Mouse (Mus musculus) urinary bladder, postnatal 4 days (tissue): ENCODE measurements at regions not wholly inside any gene's neighbourhood (a gene's known extent, or its start where the extent isn't known, plus 50 kb on each side); places are given as distances from the start of the nearest gene placed in this dataset.
A peak's percentile ranks its signal among the peaks of the same experiment; 100 is the strongest.

Experiments used
- DNase-seq, 2 experiments: peaks; one replicate each; pipeline ENCODE4 v3.0.0; 2021 to 2022; ENCODE audit warnings: low spot score in 2 of 2

DNA sequence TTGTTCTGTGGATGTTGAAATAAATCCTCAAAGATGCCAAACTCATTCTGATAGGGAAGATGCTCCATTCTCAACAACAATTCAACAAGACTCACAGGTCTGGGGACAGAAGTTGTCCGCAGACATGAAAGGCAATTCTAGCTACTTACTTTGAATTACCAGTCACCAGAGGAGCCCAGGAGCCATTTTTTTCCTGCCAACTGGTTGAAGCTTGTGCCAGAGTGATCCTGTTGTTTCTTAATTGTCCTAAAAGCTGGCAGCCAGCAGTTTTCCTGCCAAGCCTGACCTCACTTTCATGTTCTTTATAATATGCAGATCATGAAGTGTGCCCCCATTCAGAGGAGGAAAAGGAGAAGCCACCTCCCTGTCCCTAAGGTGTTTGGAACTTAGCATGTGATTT lies 110.0 kb upstream of the Ankrd1 start:
- no peak for DNase-seq

DNA sequence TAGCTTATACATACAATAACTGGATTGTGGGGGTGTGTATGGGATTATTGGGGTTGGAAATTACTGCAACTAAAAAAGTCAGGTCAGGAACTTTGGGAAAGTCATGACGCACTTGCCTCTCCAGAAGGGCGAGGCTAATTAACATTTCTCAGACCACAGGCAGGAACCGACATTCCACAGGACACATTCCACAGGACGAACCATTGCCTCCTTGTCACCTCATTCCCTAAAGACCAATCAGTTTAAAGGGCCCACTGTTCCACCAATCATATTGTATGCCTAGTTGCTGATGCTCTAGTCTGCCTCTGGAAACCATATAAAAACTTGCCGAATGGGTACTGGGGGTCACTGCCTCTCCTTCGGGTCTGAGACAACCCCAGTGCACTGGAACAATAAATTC lies 113.0 kb upstream of the Pcgf5 start:
- DNase-seq: no peak

DNA sequence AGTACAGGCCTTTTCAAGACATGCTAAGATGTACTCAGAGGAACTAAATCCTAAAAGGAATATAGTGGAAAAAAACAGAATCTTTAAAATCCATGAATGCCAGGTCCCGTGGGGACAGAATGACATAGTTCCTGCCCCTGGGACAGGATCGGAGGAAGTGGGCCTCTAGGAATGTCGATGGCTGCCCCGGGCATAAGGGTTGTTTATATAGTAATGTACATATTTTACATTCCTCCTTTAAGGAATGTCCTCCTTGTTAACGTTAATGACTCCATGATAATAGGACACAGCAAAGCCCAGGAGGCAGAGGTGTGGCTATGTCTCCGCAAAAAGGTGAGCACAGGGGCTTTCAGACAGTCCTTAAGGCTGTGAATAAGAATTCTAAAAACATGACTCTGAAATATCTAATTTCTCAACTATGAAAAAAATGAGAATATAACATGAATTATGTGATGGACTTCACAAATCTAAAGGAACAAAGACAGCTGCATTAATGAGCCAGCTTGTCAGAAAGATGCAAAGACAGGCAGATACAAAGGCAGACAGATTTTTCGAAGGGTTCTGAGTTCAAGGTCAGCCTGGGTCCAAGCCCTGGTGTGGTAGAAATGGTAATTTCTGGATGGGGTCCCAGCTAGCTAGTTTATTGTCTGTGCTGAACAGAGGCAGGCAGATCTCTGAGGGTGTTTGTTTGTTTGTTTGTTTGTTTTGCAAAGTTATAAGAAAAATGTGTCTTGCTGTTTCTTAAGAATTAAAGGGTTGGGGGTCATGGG lies 111.3 kb upstream of the Pcgf5 start:
- DNase-seq: no peak

DNA sequence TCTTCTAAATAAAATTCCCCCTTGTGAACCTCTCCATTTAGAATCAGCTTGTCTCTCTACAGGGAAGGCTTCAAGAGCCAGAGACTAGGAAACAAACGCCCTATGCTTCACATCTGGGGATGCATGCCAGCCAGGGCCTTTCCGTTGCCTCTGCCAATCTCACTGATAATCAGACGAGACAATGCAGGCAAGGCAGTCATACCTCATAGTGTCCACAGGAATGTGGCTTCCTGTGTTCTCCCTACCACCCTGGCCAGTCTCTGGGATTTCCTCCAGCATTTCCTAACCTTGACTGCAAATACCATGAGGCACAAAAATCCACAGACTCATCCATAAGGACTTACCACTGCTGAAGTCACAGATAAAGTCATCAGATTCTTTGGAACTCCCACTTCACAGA lies 110.4 kb upstream of the Pcgf5 start:
- no peak for DNase-seq

DNA sequence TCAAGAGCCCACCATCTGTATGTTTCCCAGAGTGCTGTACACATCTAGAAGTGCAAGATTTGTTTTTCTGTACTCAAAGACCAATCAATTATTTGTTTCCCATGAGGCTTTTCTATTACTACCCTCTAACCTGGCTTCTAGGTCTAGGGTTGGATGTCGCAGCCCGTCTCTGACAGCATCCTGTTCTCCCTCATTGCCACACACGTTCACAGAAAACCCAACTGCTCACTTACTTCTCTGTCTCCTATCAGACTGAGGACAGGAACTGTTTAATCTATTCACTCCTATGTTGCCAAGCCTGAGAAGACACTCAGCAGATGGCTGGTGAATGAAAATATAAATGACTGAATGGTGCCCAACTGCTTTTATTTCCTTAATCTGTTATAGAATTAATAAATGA lies 109.6 kb upstream of the Pcgf5 start:
- no peak for DNase-seq

DNA sequence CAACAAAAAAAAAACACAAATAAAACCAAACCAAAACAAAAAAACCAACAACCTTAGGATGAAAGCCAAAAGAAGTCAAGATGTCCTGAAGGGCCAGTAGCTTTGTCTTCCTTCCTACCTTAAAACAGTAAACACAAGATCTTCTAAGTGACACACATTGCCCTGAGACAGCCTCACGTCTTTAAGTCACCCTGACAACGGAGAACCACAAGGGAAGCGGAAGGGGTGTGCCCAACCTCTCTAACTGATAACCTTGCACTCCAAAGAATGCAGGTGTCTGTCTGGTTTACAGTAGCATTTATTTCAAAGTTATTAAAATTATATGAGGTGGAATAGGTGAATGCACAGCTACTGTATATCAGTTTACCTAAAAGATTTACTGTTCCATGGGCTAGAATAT lies 105.7 kb upstream of the Pcgf5 start:
- DNase-seq: no peak

DNA sequence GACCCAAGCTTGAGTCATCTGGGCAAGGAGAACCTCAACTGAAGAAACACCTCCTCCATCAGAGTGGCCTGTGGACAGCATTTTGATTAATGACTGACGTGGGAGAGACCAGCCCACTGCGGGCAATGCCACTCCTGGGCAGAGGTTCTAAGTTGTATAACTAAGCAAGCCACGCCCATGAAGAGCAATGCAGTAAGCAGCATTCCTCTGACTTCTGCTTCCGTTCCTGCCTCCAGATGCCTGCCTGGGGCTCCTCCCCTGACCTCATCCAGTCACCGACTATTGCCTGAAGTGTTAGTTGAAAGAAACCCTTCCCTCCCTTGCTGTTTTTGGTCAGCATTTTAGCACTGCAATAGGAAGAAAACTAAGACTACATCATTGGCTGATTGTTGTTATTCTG lies 105.2 kb upstream of the Pcgf5 start:
- DNase-seq: no peak

DNA sequence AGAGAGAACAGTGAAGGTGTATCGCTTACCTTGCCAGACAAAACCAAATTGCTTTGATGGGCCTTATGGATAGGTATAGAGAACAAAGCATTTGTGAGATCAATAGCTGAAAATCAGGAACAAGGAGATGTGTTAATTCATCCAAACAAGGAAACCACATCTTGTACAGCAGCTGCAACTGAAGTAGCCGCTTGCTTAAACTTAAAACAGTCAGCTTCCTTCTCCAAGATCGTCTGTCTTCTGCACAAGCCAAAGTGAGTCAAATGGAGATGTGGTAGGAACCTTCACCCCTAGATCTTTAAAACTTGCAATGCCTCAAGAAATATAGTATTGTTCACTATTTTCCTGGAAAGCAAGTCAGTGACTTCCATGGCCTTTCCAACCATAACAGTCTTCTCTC lies 95.6 kb upstream of the Pcgf5 start:
- DNase-seq: no peak

DNA sequence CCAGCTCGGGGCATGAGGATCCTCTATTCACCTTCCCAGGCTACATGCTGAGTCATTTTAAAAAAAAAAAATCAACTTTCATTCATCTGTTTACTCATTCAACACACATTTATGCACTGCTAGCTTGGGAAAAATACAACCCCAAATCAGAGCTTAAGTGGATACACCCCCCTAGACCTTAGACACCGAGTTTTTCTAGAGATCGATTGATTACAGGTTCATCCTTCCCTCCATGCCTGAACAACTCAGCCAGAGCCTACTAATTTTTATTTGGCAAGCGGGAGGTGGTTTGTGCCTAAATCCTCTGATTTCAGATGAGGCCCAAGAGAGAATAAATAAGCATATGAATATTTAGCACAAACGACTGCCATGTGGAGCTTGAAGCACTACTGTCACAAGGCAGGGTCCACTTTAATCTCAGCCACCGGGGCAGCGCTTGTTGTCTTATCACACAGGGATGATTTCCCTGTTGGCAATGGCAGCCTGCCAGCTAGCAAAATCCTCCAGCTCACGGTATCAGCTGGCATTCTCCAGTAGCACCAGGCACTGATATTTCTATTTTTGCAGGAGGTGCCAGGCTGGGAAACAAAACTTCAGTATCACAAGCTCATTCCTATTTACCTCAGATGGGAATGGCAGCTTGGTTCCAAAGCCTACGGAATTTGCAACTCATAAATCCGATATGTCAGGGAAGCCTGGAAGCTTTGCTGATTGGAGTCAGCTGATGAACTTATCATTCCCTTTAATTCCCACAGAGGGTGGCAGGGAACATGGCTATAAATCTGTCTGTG lies 90.2 kb upstream of the Pcgf5 start:
- peak; percentile 25 to 62 for DNase-seq

DNA sequence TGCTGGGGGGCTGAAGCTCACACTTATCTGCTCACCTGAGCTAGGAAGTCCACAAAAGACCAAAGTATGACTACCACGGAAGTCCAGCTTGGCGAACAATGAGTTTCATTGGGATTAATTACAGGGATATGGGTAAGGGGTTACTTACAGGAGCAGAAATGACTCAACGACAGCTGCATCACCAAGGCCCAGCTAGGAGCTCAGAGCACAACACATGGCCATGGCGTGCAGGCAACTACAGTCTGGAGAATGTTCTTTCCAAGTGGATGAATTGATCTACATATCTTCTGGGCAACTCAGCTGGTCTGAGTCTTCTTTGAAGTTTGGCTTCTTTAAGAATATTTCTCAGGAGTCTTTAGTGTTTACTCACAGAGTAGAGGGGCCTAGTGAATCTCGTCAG lies 86.3 kb upstream of the Pcgf5 start:
- DNase-seq: no peak

DNA sequence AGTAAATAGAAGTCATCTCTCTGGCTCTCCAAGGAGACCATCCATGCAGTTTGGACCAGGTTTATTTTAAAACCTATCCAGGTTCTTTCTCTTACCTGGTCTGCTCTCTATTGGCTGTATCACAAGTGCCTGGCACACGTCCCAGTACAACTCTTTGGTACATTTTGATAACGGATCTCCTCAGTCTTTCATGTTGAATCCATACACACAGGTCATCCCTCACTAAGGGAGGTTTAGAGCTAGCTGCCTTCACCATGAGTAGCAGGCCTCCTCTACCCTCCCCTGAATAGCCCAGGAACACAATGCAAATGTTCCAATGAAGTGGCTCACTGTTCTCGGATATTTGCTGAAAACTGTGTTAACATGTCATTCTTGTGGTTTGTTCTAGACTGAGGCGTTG lies 84.2 kb upstream of the Pcgf5 start:
- no peak for DNase-seq

DNA sequence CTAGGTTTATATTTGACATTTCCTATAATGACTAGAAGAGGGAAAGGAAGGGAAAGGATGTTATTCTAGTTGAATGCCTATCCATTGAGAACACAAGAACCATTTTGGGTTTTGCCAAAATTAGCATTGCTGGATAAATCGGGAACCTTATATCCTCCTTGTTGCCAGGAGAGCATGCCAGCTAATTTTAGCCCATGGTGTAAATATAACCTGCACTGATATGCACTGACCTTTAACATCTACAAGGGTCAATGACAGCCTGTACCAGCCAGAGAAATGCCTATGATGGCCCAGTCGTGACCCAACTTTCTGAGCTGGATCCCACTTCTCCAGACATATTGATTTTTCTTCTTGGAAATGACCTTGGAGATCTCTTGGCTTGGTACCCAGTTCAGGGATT lies 83.7 kb upstream of the Pcgf5 start:
- DNase-seq: no peak

DNA sequence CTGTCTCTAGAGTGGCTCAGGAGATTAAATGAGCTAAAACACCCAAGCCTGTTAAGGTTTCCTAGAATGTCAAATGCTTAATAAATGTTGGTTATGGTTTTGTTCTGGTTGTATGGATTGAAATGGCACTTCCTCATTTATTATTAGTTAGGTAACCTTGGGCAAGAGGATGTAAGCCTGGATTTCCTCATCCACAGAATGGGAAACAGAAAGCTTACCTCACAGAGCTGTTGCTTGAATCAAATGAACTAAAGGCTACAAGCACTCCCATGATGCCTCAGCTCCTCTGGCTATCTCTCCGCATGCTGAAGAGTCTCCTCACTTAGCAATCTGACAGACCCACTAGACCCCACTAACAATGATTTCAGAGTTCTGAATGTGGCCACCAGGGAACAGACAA lies 82.8 kb upstream of the Pcgf5 start:
- DNase-seq: no peak

DNA sequence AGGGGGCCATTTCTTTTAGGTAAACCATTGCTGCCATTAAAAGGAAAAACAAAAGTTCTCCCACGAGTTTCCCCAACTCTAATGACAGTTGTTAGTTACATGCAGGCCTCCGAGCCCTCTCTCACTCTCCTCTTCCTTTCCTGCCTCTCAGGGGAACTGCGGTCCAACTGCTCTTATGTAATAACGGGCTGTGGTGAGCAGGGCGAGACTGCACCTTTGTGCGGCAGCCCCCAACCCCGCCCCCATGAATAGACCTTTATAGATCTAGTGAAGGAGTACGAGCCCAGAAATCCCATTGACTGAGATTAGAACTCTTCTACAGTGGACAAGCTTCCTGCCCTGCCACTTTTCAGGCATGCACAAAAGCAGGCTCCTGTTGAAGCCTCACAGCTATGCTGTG lies 81.8 kb upstream of the Pcgf5 start:
- no peak for DNase-seq

DNA sequence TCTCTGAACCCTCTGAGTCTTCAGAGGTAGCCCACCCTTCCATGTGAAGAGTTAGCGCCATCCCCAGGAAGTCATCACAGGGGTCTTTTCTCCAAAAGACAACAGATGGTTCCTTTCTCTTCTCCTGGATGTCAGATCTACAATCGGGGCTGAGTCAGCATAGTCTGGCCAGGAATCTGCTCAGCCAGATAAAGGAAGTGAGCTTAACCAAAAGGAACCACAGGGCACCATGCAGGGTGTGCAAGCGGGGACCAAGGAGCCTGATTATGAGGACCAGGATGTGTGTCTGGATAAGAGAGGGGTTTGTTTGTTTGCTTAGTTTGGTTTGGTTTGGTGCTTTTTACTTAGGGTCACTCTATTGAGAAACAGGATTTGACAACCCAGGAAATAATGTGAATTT lies 74.6 kb upstream of the Pcgf5 start:
- DNase-seq: no peak

DNA sequence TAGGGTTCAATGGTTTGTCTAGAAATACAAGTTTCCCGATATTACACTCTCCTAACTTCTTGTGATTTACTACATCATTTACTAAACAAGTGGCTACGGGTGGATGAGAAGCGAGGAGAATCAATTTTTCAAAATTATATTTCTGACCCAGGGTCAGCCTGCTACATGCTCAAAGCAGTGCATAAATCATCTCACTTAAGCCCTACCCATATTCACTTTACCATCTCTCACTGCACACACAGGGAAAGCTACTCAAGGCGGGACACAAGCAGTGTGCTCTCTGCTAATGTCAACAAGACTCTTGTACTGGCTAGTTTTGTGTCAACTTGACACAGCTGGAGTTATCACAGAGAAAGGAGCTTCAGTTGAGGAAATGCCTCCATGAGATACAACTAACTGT lies 62.6 kb upstream of the Pcgf5 start:
- DNase-seq: no peak

DNA sequence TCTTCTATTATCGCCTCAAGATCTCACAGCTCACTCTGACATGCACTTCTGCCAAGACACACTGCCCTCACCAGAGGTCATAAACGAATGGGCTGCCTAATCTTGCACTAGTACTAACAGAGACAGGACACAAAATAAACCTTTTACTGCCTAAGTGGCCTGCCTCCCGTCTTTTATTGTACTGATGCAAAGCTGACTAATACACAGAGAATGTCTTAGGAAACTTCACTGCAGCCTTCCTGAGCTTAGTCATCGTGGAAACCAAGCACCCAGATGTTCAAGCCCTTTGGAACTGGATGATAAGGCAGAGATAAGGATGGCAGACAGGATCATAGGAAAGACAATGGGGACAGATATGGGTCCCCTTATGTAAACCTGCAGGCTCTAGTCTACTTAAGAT lies 57.3 kb upstream of the Pcgf5 start:
- no peak for DNase-seq

DNA sequence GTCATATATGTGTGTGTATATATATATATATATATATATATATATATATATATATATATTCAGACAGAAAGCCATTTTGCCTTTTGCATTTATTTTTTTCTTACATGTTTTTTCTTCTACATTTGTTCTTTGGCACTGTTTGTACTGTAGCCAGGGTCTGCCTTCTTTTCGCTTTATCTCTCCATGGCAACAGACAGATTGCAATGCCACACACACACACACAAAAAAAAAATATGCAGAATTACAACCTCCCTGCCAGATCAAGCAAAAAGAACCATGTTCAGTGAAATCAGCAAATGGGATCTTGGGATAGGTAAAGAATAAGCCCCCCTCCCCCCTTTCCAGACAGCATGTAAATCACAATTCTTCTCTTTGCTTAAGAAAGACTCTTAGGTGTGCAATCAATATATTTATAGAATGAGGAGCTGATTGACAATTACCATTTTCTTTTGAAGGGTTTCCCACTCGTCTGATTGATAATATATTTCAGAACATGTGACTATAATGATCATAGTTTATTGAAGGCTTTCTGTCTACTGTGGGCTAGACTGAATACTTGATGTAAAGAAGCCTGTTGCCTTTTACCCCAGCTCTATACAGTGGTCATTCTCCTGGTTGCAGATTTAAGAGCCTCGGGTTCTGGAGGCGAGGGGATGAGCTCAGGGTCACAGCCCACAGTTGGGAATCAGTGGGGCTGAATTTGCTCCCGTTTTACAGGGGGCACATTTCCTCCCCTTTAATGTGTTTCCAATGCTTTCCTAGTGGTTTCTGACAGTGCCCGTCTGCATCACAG lies 54.7 kb upstream of the Pcgf5 start:
- DNase-seq: no peak
